Mouse (Mus musculus): ENCODE data around the gene Nop14. TPM values are rescaled to one million over a fixed set of nuclear protein-coding genes. Genes with fewer than 3 reads are reported as not detected.

The Nop14 gene
- polyA plus RNA-seq, 1 experiment = 21.3 TPM

DNA sequence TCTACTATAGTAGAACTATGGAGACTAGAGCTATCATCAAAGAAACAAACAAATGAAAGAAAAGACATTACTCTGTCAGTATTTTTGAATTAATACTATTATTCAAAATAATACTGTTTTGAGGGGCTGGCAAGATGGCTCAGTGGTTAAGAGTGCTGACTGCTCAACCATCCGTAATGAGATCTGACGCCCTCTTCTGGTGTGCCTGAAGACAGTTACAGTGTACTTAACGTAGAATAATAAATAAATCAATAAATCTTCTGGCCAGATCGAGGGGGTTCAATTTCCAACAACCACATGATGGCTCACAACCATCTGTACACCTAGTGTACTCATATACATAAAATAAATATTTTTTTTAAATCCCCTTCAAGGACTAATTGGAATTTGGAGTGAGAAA, 2.0 kb upstream of the Nop14 start:
- TF ChIP-seq POLR2A (IDR thresholded peaks at IDR 0.05; ENCODE audit: borderline replicate concordance, control insufficient read depth, low read depth, low read length) = no peak
- TF ChIP-seq CTCF (IDR thresholded peaks at IDR 0.05; ENCODE audit: control insufficient read depth, insufficient read depth, low read length) = no peak
- Histone ChIP-seq H3K27ac (ENCODE audit: control insufficient read depth, insufficient read depth, low read depth, low read length, poor library complexity) (no peak overlapping the region), H3K4me3 (replicated peaks; ENCODE audit: control insufficient read depth, low read depth, low read length) (no peak overlapping the region), H3K4me1 (ENCODE audit: control insufficient read depth, insufficient read depth, low read length) (no peaks in the 10 kb centered on the region; the same call in 1 of the 2 replicates)
- 77% methylated on average over 4 of the region's 4 CpGs for WGBS

GRCm38 (mm10) chr5:34660591-34661130, 713 bp upstream of the Nop14 start:
- WGBS = under 1% methylated on average over 57 of the region's 57 CpGs
- Histone ChIP-seq H3K4me1 (ENCODE audit: control insufficient read depth, insufficient read depth, low read length) (no peaks in the 10 kb centered on the region; the same call in 1 of the 2 replicates), H3K27ac (ENCODE audit: control insufficient read depth, insufficient read depth, low read depth, low read length, poor library complexity) (peak overlapping the region; percentile 97), H3K4me3 (replicated peaks; ENCODE audit: control insufficient read depth, low read depth, low read length) (peak overlapping the region; percentile 91)
- TF ChIP-seq POLR2A (IDR thresholded peaks at IDR 0.05; ENCODE audit: borderline replicate concordance, control insufficient read depth, low read depth, low read length) = no peak
- no peak for TF ChIP-seq CTCF (IDR thresholded peaks at IDR 0.05; ENCODE audit: control insufficient read depth, insufficient read depth, low read length)

DNA sequence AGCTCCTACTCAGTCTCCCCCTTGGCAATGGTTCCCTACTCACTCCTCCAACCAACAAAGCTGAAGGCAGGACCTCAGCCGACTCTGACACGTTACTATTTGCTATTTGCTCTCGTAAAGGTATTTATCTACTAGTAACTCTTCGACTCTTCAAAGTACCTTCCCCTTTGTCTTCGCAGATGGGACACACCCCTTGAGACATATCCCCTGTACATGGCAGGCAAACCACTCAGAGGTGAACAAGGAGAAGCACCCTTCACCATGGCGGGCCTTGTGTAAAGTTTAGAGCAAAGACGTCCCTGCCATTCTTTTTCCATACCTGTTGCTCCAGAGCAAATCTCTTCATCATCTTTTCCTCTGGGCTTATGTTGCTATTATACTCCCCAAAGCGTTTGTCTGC, 2.4 kb downstream of the Nop14 start:
- TF ChIP-seq POLR2A (IDR thresholded peaks at IDR 0.05; ENCODE audit: borderline replicate concordance, control insufficient read depth, low read depth, low read length) (no peak), CTCF (IDR thresholded peaks at IDR 0.05; ENCODE audit: control insufficient read depth, insufficient read depth, low read length) (no peak)
- Histone ChIP-seq H3K4me1 (ENCODE audit: control insufficient read depth, insufficient read depth, low read length) (no peaks in the 10 kb centered on the region; the same call in 1 of the 2 replicates), H3K27ac (ENCODE audit: control insufficient read depth, insufficient read depth, low read depth, low read length, poor library complexity) (no peak overlapping the region), H3K4me3 (replicated peaks; ENCODE audit: control insufficient read depth, low read depth, low read length) (no peak overlapping the region)
- WGBS = 90% methylated on average over 8 of the region's 8 CpGs

- WGBS = 87% methylated on average over 9 of the region's 9 CpGs
- Histone ChIP-seq H3K27ac (ENCODE audit: control insufficient read depth, insufficient read depth, low read depth, low read length, poor library complexity) (no peak overlapping the region), H3K4me1 (ENCODE audit: control insufficient read depth, insufficient read depth, low read length) (no peaks in the 10 kb centered on the region), H3K4me3 (replicated peaks; ENCODE audit: control insufficient read depth, low read depth, low read length) (no peak overlapping the region)
- TF ChIP-seq POLR2A (IDR thresholded peaks at IDR 0.05; ENCODE audit: borderline replicate concordance, control insufficient read depth, low read depth, low read length) (no peak), CTCF (IDR thresholded peaks at IDR 0.05; ENCODE audit: control insufficient read depth, insufficient read depth, low read length) (no peak)
Observed at GRCm38 (mm10) chr5:34654881-34655280, 5.1 kb downstream of the Nop14 start.

DNA sequence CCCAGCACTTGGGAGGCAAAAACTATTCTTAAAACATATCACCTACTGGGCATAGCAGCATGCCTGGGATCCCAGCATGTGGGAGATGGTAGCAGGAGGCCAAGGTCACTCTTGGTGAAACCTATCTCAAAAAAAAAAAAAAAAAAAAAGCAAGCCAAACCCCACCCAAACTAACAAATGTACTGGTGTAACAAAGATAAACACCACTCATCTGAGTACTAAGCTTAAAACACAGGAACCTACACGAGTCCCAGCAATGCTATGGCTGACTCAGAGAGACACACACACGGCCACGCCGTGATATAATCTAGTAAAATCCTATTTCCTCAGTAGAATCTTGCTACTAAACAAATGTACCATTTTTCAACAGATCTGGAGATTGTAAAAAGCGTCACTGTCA, 7.0 kb downstream of the Nop14 start:
- no peak for TF ChIP-seq CTCF (IDR thresholded peaks at IDR 0.05; ENCODE audit: control insufficient read depth, insufficient read depth, low read length)
- TF ChIP-seq POLR2A (IDR thresholded peaks at IDR 0.05; ENCODE audit: borderline replicate concordance, control insufficient read depth, low read depth, low read length) = no peak
- H3K27ac ChIP-seq (ENCODE audit: control insufficient read depth, insufficient read depth, low read depth, low read length, poor library complexity) = no peak overlapping the region
- H3K4me1 ChIP-seq (ENCODE audit: control insufficient read depth, insufficient read depth, low read length) = no peaks in the 10 kb centered on the region
- H3K4me3 ChIP-seq (replicated peaks; ENCODE audit: control insufficient read depth, low read depth, low read length) = no peak overlapping the region
- WGBS = 60% methylated on average over 5 of the region's 5 CpGs

DNA sequence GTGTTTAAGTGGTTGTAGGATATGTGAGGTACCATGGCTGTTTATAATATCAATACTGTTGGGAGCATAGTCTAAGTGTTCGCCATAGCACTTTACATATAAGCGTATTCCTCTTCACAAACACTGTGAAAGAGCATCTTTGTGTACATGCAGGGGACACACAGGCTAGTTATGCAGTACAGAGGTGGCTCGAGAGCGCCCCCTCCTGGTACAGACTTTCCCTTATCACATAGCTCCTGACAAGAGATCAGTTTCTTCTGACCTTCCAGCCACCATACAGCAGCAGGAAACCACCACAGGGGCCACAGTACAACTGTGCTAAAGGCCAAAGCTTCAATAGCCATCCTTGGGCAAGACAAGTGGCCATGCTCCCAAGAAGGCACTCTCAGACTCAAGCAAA, 12.4 kb downstream of the Nop14 start:
- no peak for TF ChIP-seq POLR2A (IDR thresholded peaks at IDR 0.05; ENCODE audit: borderline replicate concordance, control insufficient read depth, low read depth, low read length)
- peak; percentile 87 for TF ChIP-seq CTCF (IDR thresholded peaks at IDR 0.05; ENCODE audit: control insufficient read depth, insufficient read depth, low read length)
- H3K4me3 ChIP-seq (replicated peaks; ENCODE audit: control insufficient read depth, low read depth, low read length) = no peak overlapping the region
- no peaks in the 10 kb centered on the region for H3K4me1 ChIP-seq (ENCODE audit: control insufficient read depth, insufficient read depth, low read length)
- H3K27ac ChIP-seq (ENCODE audit: control insufficient read depth, insufficient read depth, low read depth, low read length, poor library complexity) = no peak overlapping the region
- 46% methylated on average over 4 of the region's 4 CpGs for WGBS

- TF ChIP-seq CTCF (IDR thresholded peaks at IDR 0.05; ENCODE audit: control insufficient read depth, insufficient read depth, low read length) (peak; percentile 63), POLR2A (IDR thresholded peaks at IDR 0.05; ENCODE audit: borderline replicate concordance, control insufficient read depth, low read depth, low read length) (no peak)
- Histone ChIP-seq H3K4me1 (ENCODE audit: control insufficient read depth, insufficient read depth, low read length) (peaks cover 2% of the 10 kb centered on the region; the same call in 1 of the 2 replicates), H3K4me3 (replicated peaks; ENCODE audit: control insufficient read depth, low read depth, low read length) (no peak overlapping the region), H3K27ac (ENCODE audit: control insufficient read depth, insufficient read depth, low read depth, low read length, poor library complexity) (no peak overlapping the region)
- WGBS = 59% methylated on average over 5 of the region's 5 CpGs
Observed at GRCm38 (mm10) chr5:34642932-34643331, 17.0 kb downstream of the Nop14 start.

- no peak overlapping the region for H3K4me3 ChIP-seq (replicated peaks; ENCODE audit: control insufficient read depth, low read depth, low read length)
- TF ChIP-seq CTCF (IDR thresholded peaks at IDR 0.05; ENCODE audit: control insufficient read depth, insufficient read depth, low read length) (no peak), POLR2A (IDR thresholded peaks at IDR 0.05; ENCODE audit: borderline replicate concordance, control insufficient read depth, low read depth, low read length) (no peak)
- peaks cover 5% of the 10 kb centered on the region; the same call in 1 of the 2 replicates for H3K4me1 ChIP-seq (ENCODE audit: control insufficient read depth, insufficient read depth, low read length)
- no peak overlapping the region for H3K27ac ChIP-seq (ENCODE audit: control insufficient read depth, insufficient read depth, low read depth, low read length, poor library complexity)
- WGBS = 84% methylated on average over 3 of the region's 3 CpGs
Observed at GRCm38 (mm10) chr5:34641991-34642390, 18.0 kb downstream of the Nop14 start.

Data from bone marrow, adult 2 months (tissue).